Mouse (Mus musculus) right cerebral cortex, postnatal 36 days (tissue): Measurements from ENCODE around the gene Appl2.

Source experiments
- DNase-seq, 2 experiments: peaks; one replicate each; pipeline ENCODE4 v3.0.0; 2022; ENCODE audit warnings: low spot score in 2 of 2, mixed read lengths in 1 of 2

The Appl2 gene

DNA sequence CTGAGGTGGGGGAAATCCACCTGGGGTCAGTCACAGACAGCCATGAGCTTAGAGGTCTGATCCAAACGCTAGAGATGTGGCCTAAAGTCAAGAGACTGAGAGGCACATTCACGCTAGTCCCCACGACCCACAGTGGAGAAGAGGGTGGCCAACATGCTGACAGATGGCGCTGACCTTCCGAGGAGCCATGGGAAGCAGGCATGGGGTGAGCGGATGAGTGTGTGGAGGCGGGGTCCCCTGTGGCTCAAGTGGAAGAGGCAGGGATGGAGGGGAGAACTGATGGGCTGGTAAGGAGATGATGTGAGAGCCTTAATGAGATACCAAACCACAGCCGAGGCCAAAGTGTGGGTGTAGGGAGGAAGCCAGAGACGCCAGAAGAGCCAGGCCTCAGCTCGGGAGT is 16.8 kb downstream of the Appl2 start:
- DNase-seq = no peak

GRCm38 (mm10) chr10:83630899-83631298 is 17.6 kb downstream of the Appl2 start:
- no peak for DNase-seq

DNA sequence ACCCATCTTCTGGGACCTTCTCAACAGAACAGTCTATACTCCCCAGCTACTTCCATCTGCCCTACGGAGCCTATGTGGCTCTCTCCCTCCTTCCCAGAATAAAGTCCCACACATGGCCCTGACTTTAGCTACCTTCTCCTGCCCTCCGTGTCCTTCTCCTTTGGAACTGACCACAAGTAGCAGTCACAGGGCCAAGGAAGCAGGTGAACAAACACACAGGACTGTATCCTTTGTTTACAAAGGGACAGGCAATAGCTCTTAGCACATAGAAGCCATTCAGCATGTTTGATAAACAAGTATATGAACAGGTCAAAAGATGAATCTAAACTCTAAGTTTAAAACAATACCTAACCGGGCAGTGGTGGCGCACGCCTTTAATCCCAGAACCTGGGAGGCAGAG is 18.7 kb downstream of the Appl2 start:
- DNase-seq = no peak

GRCm38 (mm10) chr10:83629190-83629781 is 19.3 kb downstream of the Appl2 start:
- no peak for DNase-seq

- no peak for DNase-seq
Measured at GRCm38 (mm10) chr10:83628241-83628640, 20.3 kb downstream of the Appl2 start.

- DNase-seq = no peak
Measured at GRCm38 (mm10) chr10:83627113-83627687, 21.3 kb downstream of the Appl2 start.

GRCm38 (mm10) chr10:83624841-83625240 is 23.7 kb downstream of the Appl2 start:
- no peak for DNase-seq

GRCm38 (mm10) chr10:83624065-83624464 is 24.5 kb downstream of the Appl2 start:
- DNase-seq = no peak

GRCm38 (mm10) chr10:83620350-83621055 is 28.0 kb downstream of the Appl2 start:
- DNase-seq = no peak

DNA sequence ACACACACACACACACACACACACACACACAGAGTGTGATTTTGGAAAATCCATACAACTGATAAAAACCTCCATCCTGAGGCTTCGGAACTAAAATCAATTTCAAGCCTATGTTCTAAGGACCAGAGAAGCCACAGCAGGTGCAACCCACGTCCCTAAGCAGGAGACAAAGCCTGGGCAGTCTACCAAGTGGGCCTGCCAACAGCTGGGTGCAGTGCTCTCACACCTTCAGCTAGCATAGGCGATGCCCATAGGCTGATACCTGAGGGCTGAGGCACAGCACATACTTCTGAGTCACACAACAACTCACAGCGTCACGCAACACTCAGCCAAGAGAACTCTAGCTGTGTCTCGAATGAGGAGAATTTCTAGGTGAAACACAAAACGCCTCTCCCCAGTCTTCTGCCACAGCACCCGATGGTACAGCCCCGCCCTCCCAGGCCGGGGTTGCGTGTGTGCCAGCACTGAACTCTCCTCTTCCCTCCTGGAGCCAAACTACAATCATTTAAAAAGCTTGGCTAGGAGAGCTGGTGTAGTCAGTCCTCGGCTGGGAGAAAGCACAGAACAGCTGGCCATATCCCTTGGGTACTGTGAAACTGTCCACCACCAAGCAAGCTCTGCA is 29.6 kb downstream of the Appl2 start:
- peak in 1 of 2 experiments; percentile 18 for DNase-seq

DNA sequence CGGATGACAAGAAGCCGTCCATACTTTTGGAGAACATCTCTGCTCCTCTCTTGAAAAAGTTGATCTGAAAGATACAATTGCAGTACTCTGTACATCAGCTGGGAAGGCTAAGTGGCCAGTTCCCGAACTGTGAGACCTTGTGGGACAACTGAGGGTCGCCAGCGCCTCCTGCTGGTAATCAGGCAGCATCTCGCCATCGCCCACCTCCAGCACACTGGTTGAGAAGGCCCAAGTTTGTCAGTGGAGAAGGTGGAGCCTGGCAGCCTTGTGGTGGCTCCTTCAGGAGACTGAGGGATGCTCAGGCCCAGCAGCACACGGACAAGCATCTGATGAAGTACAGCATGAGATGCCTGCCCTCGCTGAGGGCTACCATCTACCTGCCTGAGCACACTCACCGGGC is 31.2 kb downstream of the Appl2 start:
- no peak for DNase-seq

GRCm38 (mm10) chr10:83612648-83613215 is 35.8 kb downstream of the Appl2 start:
- no peak for DNase-seq

DNA sequence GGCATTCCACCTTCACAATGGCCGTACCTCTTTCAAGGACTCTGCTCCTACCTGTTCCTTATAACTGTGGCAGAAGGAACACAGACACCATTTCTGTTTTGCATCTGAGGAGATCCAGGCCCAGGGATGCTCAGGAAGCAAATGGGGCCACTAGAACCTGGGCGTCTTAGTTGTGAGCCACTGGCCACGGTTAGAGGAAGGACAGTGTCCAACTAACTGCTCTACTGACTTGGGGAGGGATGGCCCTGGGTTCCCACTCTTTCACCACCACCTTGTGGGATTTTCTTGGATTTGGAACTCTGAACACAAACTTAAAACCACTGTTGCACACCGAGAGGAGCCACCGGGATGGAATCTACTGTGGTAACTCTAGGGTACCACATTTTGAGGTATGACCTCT is 36.7 kb downstream of the Appl2 start:
- DNase-seq = no peak

- DNase-seq = no peak
Measured at GRCm38 (mm10) chr10:83610518-83610917, 38.0 kb downstream of the Appl2 start.

DNA sequence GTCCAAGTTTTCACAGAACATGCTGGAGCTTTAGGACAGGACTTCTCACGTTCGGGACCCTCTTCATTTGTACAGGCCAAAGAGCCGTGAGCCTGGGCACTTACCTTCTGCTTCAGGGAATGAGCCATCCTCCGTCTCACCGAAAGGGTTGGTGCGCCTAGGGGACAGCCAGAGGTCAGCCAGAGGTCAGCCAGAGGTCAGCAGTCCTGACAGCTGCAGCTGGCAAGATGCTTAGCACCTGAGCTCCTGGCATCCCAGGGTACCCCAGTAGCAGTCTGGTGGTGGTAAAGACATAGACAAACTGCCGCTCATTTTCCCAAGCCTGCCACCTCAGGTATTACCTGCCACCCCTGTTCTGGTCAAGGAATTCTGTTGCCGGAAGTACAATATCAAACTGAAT is 39.9 kb downstream of the Appl2 start:
- no peak for DNase-seq

DNA sequence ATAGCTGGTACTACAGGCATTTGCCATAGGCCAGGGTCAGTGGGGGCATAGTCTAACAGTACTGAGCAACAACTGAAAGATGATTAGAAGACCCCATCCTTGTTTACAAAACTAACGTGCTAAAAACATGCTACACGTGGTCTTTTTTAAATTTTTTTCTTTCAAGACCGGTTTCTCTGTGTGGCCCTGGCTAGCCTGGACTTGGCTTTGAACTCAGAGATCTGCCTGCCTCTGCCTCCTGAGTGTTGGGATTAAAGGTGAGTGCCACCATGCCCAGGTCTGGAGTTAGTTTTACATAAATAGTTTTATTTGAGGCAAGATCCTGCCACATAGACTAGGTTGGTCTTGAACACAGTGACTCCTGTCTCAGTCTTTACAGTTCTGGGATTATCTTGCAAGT is 41.4 kb downstream of the Appl2 start:
- DNase-seq = no peak

DNA sequence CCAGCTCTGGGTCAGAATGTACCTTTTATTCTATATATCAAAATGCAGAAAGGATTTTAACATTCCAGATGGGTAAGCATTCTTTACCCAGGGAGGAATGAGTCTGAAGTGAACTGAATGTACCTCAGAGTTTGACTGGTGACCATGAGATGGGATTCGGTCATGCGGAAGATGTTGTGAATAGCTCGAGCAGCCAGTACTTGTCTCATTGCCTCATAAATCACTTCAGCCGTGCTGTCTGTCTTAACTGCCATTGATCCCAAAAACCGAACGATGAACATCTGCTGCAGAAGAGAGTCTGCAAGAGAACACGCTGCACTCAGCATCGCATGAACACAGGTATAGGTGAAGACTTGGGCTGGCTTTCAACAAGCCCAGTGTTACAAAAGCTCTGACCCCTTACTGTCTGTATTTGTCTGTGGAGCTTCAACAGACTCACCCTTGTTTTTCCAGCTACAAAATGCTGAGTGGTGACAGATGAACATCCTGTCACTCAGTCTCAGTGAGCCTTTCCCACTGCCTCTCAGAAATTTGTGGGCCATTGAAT is 42.8 kb downstream of the Appl2 start:
- no peak for DNase-seq

DNA sequence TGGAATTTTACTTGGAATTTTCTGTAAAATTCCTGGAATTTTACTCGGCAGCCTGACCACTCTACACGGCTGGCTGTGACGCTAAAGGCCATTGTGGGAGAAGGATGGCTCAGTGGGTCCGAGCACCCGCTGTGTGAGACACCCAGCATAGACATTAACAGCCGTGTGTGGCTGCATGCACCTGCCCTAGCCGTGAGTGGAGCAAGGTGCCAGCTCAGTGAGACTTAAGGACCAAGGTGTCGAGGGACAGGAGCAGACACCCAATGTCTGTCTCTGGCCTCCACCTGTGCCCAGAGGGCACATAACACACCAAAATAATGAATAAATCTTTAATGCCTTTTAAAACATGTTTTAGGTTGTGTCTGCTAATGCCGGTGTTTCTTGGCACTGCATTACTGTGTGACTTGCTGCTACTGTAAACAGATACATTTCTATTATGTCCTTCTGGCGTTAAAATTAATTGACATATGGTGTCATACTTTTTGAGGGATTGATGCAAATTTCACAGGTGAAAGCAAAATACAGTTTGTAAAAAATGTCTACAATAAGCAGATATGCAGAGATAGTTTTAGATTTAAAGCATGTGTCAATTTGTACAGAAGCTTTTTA is 44.5 kb downstream of the Appl2 start:
- DNase-seq = no peak

GRCm38 (mm10) chr10:83600650-83601049 is 47.9 kb downstream of the Appl2 start:
- no peak for DNase-seq

- no peak for DNase-seq
Measured at GRCm38 (mm10) chr10:83594526-83594925, 54.0 kb downstream of the Appl2 start.

GRCm38 (mm10) chr10:83592616-83593015 is 55.9 kb downstream of the Appl2 start:
- DNase-seq = no peak

DNA sequence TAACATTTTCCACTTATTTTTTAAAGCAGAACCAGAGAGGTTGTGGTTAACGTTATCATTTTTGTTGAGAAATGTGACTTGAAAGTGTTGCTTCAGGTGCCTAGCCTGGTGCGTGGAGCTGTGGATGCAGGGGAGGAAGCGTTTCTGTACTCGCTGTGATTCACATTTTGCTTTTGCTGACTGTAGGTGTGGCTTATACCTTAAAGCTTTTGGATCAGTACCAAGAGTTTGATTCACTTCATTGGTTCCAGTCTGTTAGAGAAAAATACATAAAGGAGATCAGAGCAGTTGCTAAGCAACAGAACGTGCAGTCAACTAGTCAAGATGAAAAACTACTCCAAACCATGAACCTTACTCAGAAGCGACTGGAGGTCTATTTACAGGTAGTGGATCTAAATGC is 57.7 kb downstream of the Appl2 start:
- no peak for DNase-seq
